Mouse (Mus musculus): ENCODE results near the gene Cog7. TPM values are rescaled to one million over a fixed set of nuclear protein-coding genes. Genes with fewer than 3 reads are reported as not detected.

The Cog7 gene
- polyA plus RNA-seq, 1 experiment from 2014 or later = 13.4 TPM

- 94% methylated on average over 7 of the region's 7 CpGs for WGBS
- no peak for TF ChIP-seq EP300 (IDR thresholded peaks at IDR 0.05)
- no peak overlapping the region for H3K4me3 ChIP-seq (ENCODE audit: low read depth, low read length)
- H3K36me3 ChIP-seq (ENCODE audit: insufficient read depth, low read length) = peaks cover 12% of the 10 kb centered on the region; the same call in 1 of the 2 replicates
- H3K4me2 ChIP-seq (replicated peaks; ENCODE audit: low read depth, low read length) = no peak overlapping the region
- H3K9ac ChIP-seq (replicated peaks; ENCODE audit: low read depth) = no peak overlapping the region
- H3K27ac ChIP-seq (ENCODE audit: low read length) = no peak overlapping the region
- no peaks in the 10 kb centered on the region for H3K4me1 ChIP-seq (ENCODE audit: insufficient read depth, low read depth, low read length)
- ATAC-seq = no peak
- no peaks in the 10 kb centered on the region for H3K9me3 ChIP-seq (ENCODE audit: low read length)
- H3K27me3 ChIP-seq (replicated peaks; ENCODE audit: insufficient read depth, low read length) = no peaks in the 10 kb centered on the region
- DNase-seq (ENCODE audit: low spot score) = no peak
Observed at GRCm38 (mm10) chr7:121924361-121924760, 57.1 kb downstream of the Cog7 start.

- Histone ChIP-seq H3K4me3 (ENCODE audit: low read depth, low read length) (no peak overlapping the region), H3K9ac (replicated peaks; ENCODE audit: low read depth) (no peak overlapping the region), H3K9me3 (ENCODE audit: low read length) (no peaks in the 10 kb centered on the region), H3K27me3 (replicated peaks; ENCODE audit: insufficient read depth, low read length) (no peaks in the 10 kb centered on the region), H3K4me2 (replicated peaks; ENCODE audit: low read depth, low read length) (no peak overlapping the region), H3K36me3 (ENCODE audit: insufficient read depth, low read length) (no peaks in the 10 kb centered on the region), H3K4me1 (ENCODE audit: insufficient read depth, low read depth, low read length) (no peaks in the 10 kb centered on the region), H3K27ac (ENCODE audit: low read length) (no peak overlapping the region)
- no peak for TF ChIP-seq EP300 (IDR thresholded peaks at IDR 0.05)
- no peak for TF ChIP-seq CTCF (IDR thresholded peaks at IDR 0.05)
- ATAC-seq (no peak), DNase-seq (ENCODE audit: low spot score) (no peak)
- WGBS = 64% methylated on average over 6 of the region's 6 CpGs
Observed at GRCm38 (mm10) chr7:121913944-121914343, 67.6 kb downstream of the Cog7 start.

- DNase-seq (ENCODE audit: low spot score) (no peak), ATAC-seq (no peak)
- H3K4me1 ChIP-seq (ENCODE audit: insufficient read depth, low read depth, low read length) = no peaks in the 10 kb centered on the region
- H3K9me3 ChIP-seq (ENCODE audit: low read length) = no peaks in the 10 kb centered on the region
- TF ChIP-seq EP300 (IDR thresholded peaks at IDR 0.05) (no peak), CTCF (IDR thresholded peaks at IDR 0.05) (peak; percentile 21; the same call in 1 of the 2 replicates)
- H3K27ac ChIP-seq (ENCODE audit: low read length) = no peak overlapping the region
- H3K9ac ChIP-seq (replicated peaks; ENCODE audit: low read depth) = no peak overlapping the region
- H3K27me3 ChIP-seq (replicated peaks; ENCODE audit: insufficient read depth, low read length) = no peaks in the 10 kb centered on the region
- 61% methylated on average over 8 of the region's 8 CpGs for WGBS
- no peaks in the 10 kb centered on the region for H3K36me3 ChIP-seq (ENCODE audit: insufficient read depth, low read length)
- no peak overlapping the region for H3K4me2 ChIP-seq (replicated peaks; ENCODE audit: low read depth, low read length)
- no peak overlapping the region for H3K4me3 ChIP-seq (ENCODE audit: low read depth, low read length)
Observed at GRCm38 (mm10) chr7:121912250-121912649, 69.3 kb downstream of the Cog7 start.

- Histone ChIP-seq H3K9me3 (ENCODE audit: low read length) (no peaks in the 10 kb centered on the region), H3K4me1 (ENCODE audit: insufficient read depth, low read depth, low read length) (peaks cover 2% of the 10 kb centered on the region; the same call in 1 of the 2 replicates), H3K9ac (replicated peaks; ENCODE audit: low read depth) (no peak overlapping the region), H3K27me3 (replicated peaks; ENCODE audit: insufficient read depth, low read length) (no peaks in the 10 kb centered on the region), H3K4me2 (replicated peaks; ENCODE audit: low read depth, low read length) (no peak overlapping the region), H3K4me3 (ENCODE audit: low read depth, low read length) (no peak overlapping the region), H3K36me3 (ENCODE audit: insufficient read depth, low read length) (no peaks in the 10 kb centered on the region), H3K27ac (ENCODE audit: low read length) (no peak overlapping the region; the same call in 1 of the 2 replicates)
- peak; percentile 79 for ATAC-seq
- no peak for TF ChIP-seq CTCF (IDR thresholded peaks at IDR 0.05)
- TF ChIP-seq EP300 (IDR thresholded peaks at IDR 0.05) = no peak
- peak; percentile 51 for DNase-seq (ENCODE audit: low spot score)
- 47% methylated on average over 4 of the region's 4 CpGs for WGBS
Observed at GRCm38 (mm10) chr7:121906879-121907278, 74.6 kb downstream of the Cog7 start.

GRCm38 (mm10) chr7:121902757-121903411 lies 78.6 kb downstream of the Cog7 start:
- no peak for DNase-seq (ENCODE audit: low spot score)
- no peak overlapping the region for H3K9ac ChIP-seq (replicated peaks; ENCODE audit: low read depth)
- no peaks in the 10 kb centered on the region for H3K9me3 ChIP-seq (ENCODE audit: low read length)
- no peak for TF ChIP-seq EP300 (IDR thresholded peaks at IDR 0.05)
- TF ChIP-seq CTCF (IDR thresholded peaks at IDR 0.05) = no peak
- H3K4me3 ChIP-seq (ENCODE audit: low read depth, low read length) = no peak overlapping the region
- peaks cover 2% of the 10 kb centered on the region; the same call in 1 of the 2 replicates for H3K4me1 ChIP-seq (ENCODE audit: insufficient read depth, low read depth, low read length)
- H3K4me2 ChIP-seq (replicated peaks; ENCODE audit: low read depth, low read length) = no peak overlapping the region
- H3K36me3 ChIP-seq (ENCODE audit: insufficient read depth, low read length) = no peaks in the 10 kb centered on the region
- 48% methylated on average over 7 of the region's 8 CpGs for WGBS
- no peaks in the 10 kb centered on the region for H3K27me3 ChIP-seq (replicated peaks; ENCODE audit: insufficient read depth, low read length)
- H3K27ac ChIP-seq (ENCODE audit: low read length) = no peak overlapping the region
- no peak for ATAC-seq

DNA sequence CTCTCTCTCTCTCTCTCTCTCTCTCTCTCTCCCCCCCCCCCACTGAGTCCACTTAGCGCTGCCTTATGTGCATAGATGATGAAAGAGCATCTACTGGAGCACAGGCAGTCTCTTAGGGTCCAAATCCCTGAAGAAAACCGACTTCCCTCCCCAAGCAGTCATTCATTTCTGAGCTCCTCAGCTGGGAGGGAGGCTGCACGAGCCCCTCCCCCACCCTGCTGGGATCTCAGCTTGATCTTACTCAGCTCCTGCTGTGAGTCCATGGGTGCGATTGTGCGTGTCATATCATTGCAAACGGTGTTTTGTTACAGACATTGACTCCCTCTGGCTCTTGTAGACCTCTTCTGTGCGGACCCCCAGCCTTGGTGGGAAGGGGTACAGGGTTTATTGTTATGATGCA lies 81.6 kb downstream of the Cog7 start:
- DNase-seq (ENCODE audit: low spot score) = no peak
- H3K9ac ChIP-seq (replicated peaks; ENCODE audit: low read depth) = no peak overlapping the region
- H3K27me3 ChIP-seq (replicated peaks; ENCODE audit: insufficient read depth, low read length) = no peaks in the 10 kb centered on the region
- no peaks in the 10 kb centered on the region for H3K36me3 ChIP-seq (ENCODE audit: insufficient read depth, low read length)
- no peak overlapping the region for H3K4me2 ChIP-seq (replicated peaks; ENCODE audit: low read depth, low read length)
- H3K4me3 ChIP-seq (ENCODE audit: low read depth, low read length) = no peak overlapping the region
- WGBS = 19% methylated on average over 7 of the region's 7 CpGs
- H3K27ac ChIP-seq (ENCODE audit: low read length) = no peak overlapping the region
- H3K4me1 ChIP-seq (ENCODE audit: insufficient read depth, low read depth, low read length) = no peaks in the 10 kb centered on the region
- no peaks in the 10 kb centered on the region for H3K9me3 ChIP-seq (ENCODE audit: low read length)
- no peak for ATAC-seq
- TF ChIP-seq EP300 (IDR thresholded peaks at IDR 0.05) (no peak), CTCF (IDR thresholded peaks at IDR 0.05) (no peak)
